Mouse (Mus musculus) thymus, adult 2 months (tissue): Measurements from ENCODE around the gene Abcc1. TPM values are rescaled to one million over a fixed set of nuclear protein-coding genes. Genes with fewer than 3 reads are reported as not detected.

Experiments
- DNase-seq: peaks from one replicate; pipeline ENCODE4 v3.0.0; 2021
- H3K27ac ChIP-seq: fragments of 200-500 bp; 2 replicates; pipeline ENCODE4 v1.5.1; 2012; ENCODE audit warnings: low read length, control low read depth; ENCODE audit not compliant: control insufficient read depth, insufficient read depth
- H3K27me3 ChIP-seq: fragments of 200-500 bp; 2 replicates; pipeline ENCODE4 v1.6.1; 2012; ENCODE audit warnings: mild to moderate bottlenecking, low read length, moderate library complexity, mixed read lengths; ENCODE audit not compliant: control insufficient read depth, insufficient read depth
- H3K36me3 ChIP-seq: fragments of 200-500 bp; 2 replicates; pipeline ENCODE4 v1.6.1; 2012; ENCODE audit warnings: mild to moderate bottlenecking, low read length, moderate library complexity; ENCODE audit not compliant: control insufficient read depth, insufficient read depth
- H3K4me1 ChIP-seq: fragments of 200-500 bp; replicated peaks from 2 replicates; pipeline ENCODE4 v1.6.1; 2012; ENCODE audit warnings: low read length; ENCODE audit not compliant: control insufficient read depth, insufficient read depth
- H3K4me3 ChIP-seq: fragments of 200-500 bp; 2 replicates; pipeline ENCODE4 v1.5.1; 2012; ENCODE audit warnings: mild to moderate bottlenecking, low read length, control low read depth, moderate library complexity; ENCODE audit not compliant: control insufficient read depth, insufficient read depth
- CTCF ChIP-seq: fragments of 200-500 bp; IDR thresholded peaks from 2 replicates; pipeline ENCODE4 v1.5.1; 2012; ENCODE audit warnings: mild to moderate bottlenecking, control low read depth, low read length, moderate library complexity, borderline replicate concordance; ENCODE audit not compliant: control insufficient read depth, poor library complexity, insufficient read depth; ENCODE audit errors: extremely low read depth
- POLR2A ChIP-seq: fragments of 200-500 bp; IDR thresholded peaks from 2 replicates; pipeline ENCODE4 v1.6.1; 2012; ENCODE audit warnings: mild to moderate bottlenecking, low read length, control low read depth, moderate library complexity; ENCODE audit not compliant: control insufficient read depth, poor library complexity, insufficient read depth; ENCODE audit errors: extremely low read depth
- WGBS: fragments of 180-500 bp; shearing (Covaris S2); methylation state at CpG from one replicate; pipeline ENCODE4 v1.1.7; 2018; 5-methylcytosine and 5-hydroxymethylcytosine counted together
- polyA plus RNA-seq: library from polyadenylated mRNA; depleted of rRNA; stranded (reverse); fragments of >200 nt; gene quantifications from 2 replicates; pipeline ENCODE4 v1.2.3, GENCODE M21; 2012; rRNA removed

The Abcc1 gene
- 26.6 and 29.7 TPM in 2 replicates for polyA plus RNA-seq

- peaks cover 7% of the 10 kb centered on the region for H3K4me1 ChIP-seq
- H3K27ac ChIP-seq = no peak within 1 kb of the TSS
- no peaks in the 10 kb centered on the region for H3K27me3 ChIP-seq
- DNase-seq = peak; percentile 63
- TF ChIP-seq CTCF (peak; percentile 41; the same call in 1 of the 2 replicates), POLR2A (no peak)
- H3K36me3 ChIP-seq = no peaks in the 10 kb centered on the region
- peak within 1 kb of the TSS; percentile 69 for H3K4me3 ChIP-seq
- 2% methylated on average over 59 of the region's 64 CpGs for WGBS
These were observed at the start of gene Abcc1 for GRCm38 (mm10) chr16:14361362-14362098. Gene Abcc1, plus strand, starts transcription at chr16:14361558.

DNA sequence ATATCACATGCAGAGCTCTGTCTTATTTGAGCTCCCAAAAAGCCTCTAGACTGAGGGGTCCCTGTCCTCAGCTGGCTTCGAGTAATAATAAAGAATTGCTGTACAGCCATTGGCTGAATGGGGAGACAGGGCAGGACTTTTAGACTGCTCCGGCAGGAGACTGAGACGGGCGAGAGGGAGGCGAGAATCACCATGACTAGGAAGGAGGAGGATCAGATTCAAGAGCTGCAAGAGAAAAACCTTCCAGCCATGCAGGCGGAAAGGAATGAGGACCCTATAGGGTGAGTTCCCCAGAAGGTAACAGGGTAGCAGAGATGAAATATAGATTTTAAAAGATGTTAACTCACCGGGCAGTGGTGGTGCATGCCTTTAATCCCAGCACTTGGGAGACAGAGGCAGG lies 48.4 kb upstream of the Abcc1 start:
- no peak for DNase-seq
- Histone ChIP-seq H3K4me3 (no peak overlapping the region), H3K4me1 (no peaks in the 10 kb centered on the region), H3K36me3 (peaks cover 13% of the 10 kb centered on the region), H3K27me3 (no peaks in the 10 kb centered on the region), H3K27ac (no peak overlapping the region)
- TF ChIP-seq CTCF = no peak
- no peak for TF ChIP-seq POLR2A
- WGBS = 96% methylated on average over 7 of the region's 7 CpGs

- Histone ChIP-seq H3K4me1 (no peaks in the 10 kb centered on the region), H3K27me3 (no peaks in the 10 kb centered on the region), H3K4me3 (peak within 1 kb of the TSS; percentile 94), H3K27ac (peak within 1 kb of the TSS; percentile 55; the same call in 1 of the 2 replicates), H3K36me3 (no peaks in the 10 kb centered on the region)
- TF ChIP-seq CTCF (peak; percentile 57; the same call in 1 of the 2 replicates), POLR2A (peak; percentile 78)
- WGBS = 1% methylated on average over 51 of the region's 51 CpGs
- DNase-seq = peak; percentile 93
These were observed 44.2 kb upstream of the Abcc1 start, which contains the start of gene Fopnl for GRCm38 (mm10) chr16:14316884-14317876. Gene Fopnl, minus strand, starts transcription at chr16:14317405.

DNA sequence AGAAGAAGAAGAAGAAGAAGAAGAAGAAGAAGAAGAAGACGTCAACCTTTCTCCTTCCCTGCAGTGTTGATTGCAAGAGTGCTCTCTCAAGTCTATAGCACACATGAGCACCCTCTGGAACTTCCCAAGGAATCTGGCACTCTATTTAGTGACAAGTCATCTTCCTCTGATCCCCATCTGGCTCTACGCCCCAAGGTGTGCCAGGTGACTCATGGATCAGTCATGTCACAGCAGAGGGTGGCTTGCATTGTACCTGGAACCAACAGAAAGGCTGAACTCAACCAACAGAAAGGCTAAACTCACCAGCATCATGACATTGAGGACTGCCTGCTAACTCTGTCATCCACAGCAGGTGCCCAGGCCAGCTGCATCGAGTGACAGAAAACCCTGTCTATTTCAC lies 41.7 kb upstream of the Abcc1 start:
- Histone ChIP-seq H3K4me3 (no peak overlapping the region), H3K36me3 (no peaks in the 10 kb centered on the region), H3K27ac (no peak overlapping the region), H3K27me3 (no peaks in the 10 kb centered on the region), H3K4me1 (no peaks in the 10 kb centered on the region)
- TF ChIP-seq CTCF (no peak), POLR2A (no peak)
- WGBS = 97% methylated on average over 3 of the region's 3 CpGs
- DNase-seq = no peak

DNA sequence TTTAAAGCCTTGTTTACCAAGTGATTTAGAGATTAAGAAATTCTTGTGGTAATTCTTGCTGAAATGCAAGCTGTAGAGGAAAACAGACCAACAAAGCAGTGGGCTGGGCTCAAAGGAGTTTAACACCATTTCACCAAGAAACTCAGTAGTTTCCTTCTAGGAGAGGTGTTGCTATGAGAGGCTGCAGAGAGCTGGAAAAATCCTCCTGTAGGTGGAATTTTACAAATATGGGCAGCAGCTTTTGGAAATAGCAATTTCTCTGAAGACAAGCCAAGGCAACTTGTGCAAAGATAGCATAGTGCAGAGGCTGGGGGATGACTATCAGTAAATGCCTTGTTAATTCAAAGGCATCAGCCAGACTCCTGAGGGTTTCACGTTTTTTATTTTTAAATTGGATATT lies 40.9 kb upstream of the Abcc1 start:
- Histone ChIP-seq H3K4me1 (no peaks in the 10 kb centered on the region), H3K27me3 (no peaks in the 10 kb centered on the region), H3K4me3 (no peak overlapping the region), H3K36me3 (no peaks in the 10 kb centered on the region), H3K27ac (no peak overlapping the region)
- DNase-seq = no peak
- TF ChIP-seq CTCF = no peak
- no peak for TF ChIP-seq POLR2A
- WGBS = 72% methylated on average over 1 of the region's 1 CpGs

GRCm38 (mm10) chr16:14328156-14328555 lies 33.2 kb upstream of the Abcc1 start:
- Histone ChIP-seq H3K4me3 (no peak overlapping the region), H3K27me3 (no peaks in the 10 kb centered on the region), H3K4me1 (no peaks in the 10 kb centered on the region), H3K36me3 (no peaks in the 10 kb centered on the region), H3K27ac (no peak overlapping the region)
- TF ChIP-seq POLR2A (no peak), CTCF (no peak)
- DNase-seq = no peak
- 91% methylated on average over 1 of the region's 1 CpGs for WGBS
